Mouse (Mus musculus) neural tube, embryonic 15.5 days (tissue): Measurements from ENCODE around the gene Clic1. TPM values are rescaled to one million over a fixed set of nuclear protein-coding genes. Genes with fewer than 3 reads are reported as not detected.

Experiments used
- ATAC-seq: fragments of 200-750 bp; cut with Nextera tagmentation; 2 replicates; pipeline ENCODE4 v1.8.0; 2017; ENCODE audit warnings: mild to moderate bottlenecking, moderate TSS enrichment, moderate library complexity; ENCODE audit not compliant: low FRiP score
- H3K27ac ChIP-seq: fragments of 300-500 bp; sonication (generic); replicated peaks from 2 replicates; pipeline ENCODE4 v1.5.1; 2015; ENCODE audit warnings: mild to moderate bottlenecking, inconsistent platforms
- H3K27me3 ChIP-seq: fragments of 300-500 bp; sonication (generic); replicated peaks from 2 replicates; pipeline ENCODE4 v1.6.1; 2015; ENCODE audit warnings: inconsistent platforms
- H3K36me3 ChIP-seq: fragments of 300-500 bp; sonication (generic); 2 replicates; pipeline ENCODE4 v1.6.1; 2015; ENCODE audit warnings: inconsistent platforms
- H3K4me1 ChIP-seq: fragments of 300-500 bp; sonication (generic); 2 replicates; pipeline ENCODE4 v1.6.1; 2015; ENCODE audit warnings: inconsistent platforms
- H3K4me2 ChIP-seq: fragments of 300-500 bp; sonication (generic); 2 replicates; pipeline ENCODE4 v1.6.1; 2015; ENCODE audit warnings: inconsistent platforms, mild to moderate bottlenecking, moderate library complexity
- H3K4me3 ChIP-seq: fragments of 300-500 bp; sonication (generic); replicated peaks from 2 replicates; pipeline ENCODE4 v1.5.1; 2015; ENCODE audit warnings: mild to moderate bottlenecking, inconsistent platforms
- H3K9ac ChIP-seq: fragments of 300-500 bp; sonication (generic); replicated peaks from 2 replicates; pipeline ENCODE4 v1.6.1; 2015; ENCODE audit warnings: mild to moderate bottlenecking, inconsistent platforms
- H3K9me3 ChIP-seq: fragments of 300-500 bp; sonication (generic); replicated peaks from 2 replicates; pipeline ENCODE4 v1.6.1; 2016; ENCODE audit warnings: inconsistent platforms
- WGBS: fragments of 180-500 bp; shearing (Covaris S2); methylation state at CpG from one replicate; pipeline ENCODE4 v1.1.7; 2015; ENCODE audit warnings: mixed read lengths; 5-methylcytosine and 5-hydroxymethylcytosine counted together
- polyA plus RNA-seq: library from polyadenylated mRNA; unstranded; fragments of >200 nt; fragmentation: Nextera tagmentation; extraction: Ambion mirVana; gene quantifications from 2 replicates; pipeline ENCODE4 v1.2.1, GENCODE M21; 2015

Gene Clic1
- polyA plus RNA-seq, 1 experiment from 2014 or later = 76.6 TPM

- no peaks in the 10 kb centered on the region for H3K9me3 ChIP-seq
- H3K27me3 ChIP-seq = no peaks in the 10 kb centered on the region
- H3K27ac ChIP-seq = no peak overlapping the region
- H3K9ac ChIP-seq = no peak overlapping the region
- WGBS = 76% methylated on average over 6 of the region's 6 CpGs
- H3K4me3 ChIP-seq = no peak overlapping the region
- H3K4me2 ChIP-seq = no peak overlapping the region
- H3K36me3 ChIP-seq = peaks cover 58% of the 10 kb centered on the region
- no peak for ATAC-seq
- H3K4me1 ChIP-seq = peaks cover 4% of the 10 kb centered on the region; the same call in 1 of the 2 replicates
These were observed 53.5 kb downstream of the Clic1 start for GRCm38 (mm10) chr17:35103221-35103690.

GRCm38 (mm10) chr17:35104079-35104478, 54.3 kb downstream of the Clic1 start:
- Histone ChIP-seq H3K4me2 (no peak overlapping the region), H3K36me3 (peaks cover 51% of the 10 kb centered on the region), H3K9ac (no peak overlapping the region), H3K9me3 (no peaks in the 10 kb centered on the region), H3K4me3 (no peak overlapping the region), H3K27ac (no peak overlapping the region), H3K27me3 (no peaks in the 10 kb centered on the region), H3K4me1 (peaks cover 4% of the 10 kb centered on the region; the same call in 1 of the 2 replicates)
- 96% methylated on average over 7 of the region's 7 CpGs for whole genome bisulfite sequencing
- ATAC-seq = no peak

GRCm38 (mm10) chr17:35104754-35105153, 55.0 kb downstream of the Clic1 start:
- Histone ChIP-seq H3K27me3 (no peaks in the 10 kb centered on the region), H3K36me3 (peaks cover 44% of the 10 kb centered on the region), H3K27ac (no peak overlapping the region), H3K4me2 (no peak overlapping the region), H3K4me3 (no peak overlapping the region), H3K4me1 (peaks cover 4% of the 10 kb centered on the region; the same call in 1 of the 2 replicates), H3K9ac (no peak overlapping the region), H3K9me3 (no peaks in the 10 kb centered on the region)
- ATAC-seq = no peak
- WGBS = 80% methylated on average over 6 of the region's 6 CpGs

- Histone ChIP-seq H3K4me2 (peak overlapping the region; percentile 31), H3K4me1 (peaks cover 4% of the 10 kb centered on the region; the same call in 1 of the 2 replicates), H3K9ac (no peak overlapping the region), H3K4me3 (no peak overlapping the region), H3K27ac (no peak overlapping the region), H3K36me3 (peaks cover 34% of the 10 kb centered on the region), H3K27me3 (no peaks in the 10 kb centered on the region), H3K9me3 (no peaks in the 10 kb centered on the region)
- WGBS = 25% methylated on average over 13 of the region's 13 CpGs
- ATAC-seq = no peak
These were observed 56.1 kb downstream of the Clic1 start for GRCm38 (mm10) chr17:35105740-35106389.

- no peak overlapping the region for H3K4me2 ChIP-seq
- no peaks in the 10 kb centered on the region for H3K27me3 ChIP-seq
- H3K4me3 ChIP-seq = no peak overlapping the region
- no peaks in the 10 kb centered on the region for H3K9me3 ChIP-seq
- no peak overlapping the region for H3K9ac ChIP-seq
- peaks cover 28% of the 10 kb centered on the region for H3K36me3 ChIP-seq
- WGBS = 72% methylated on average over 3 of the region's 3 CpGs
- ATAC-seq = no peak
- peaks cover 4% of the 10 kb centered on the region; the same call in 1 of the 2 replicates for H3K4me1 ChIP-seq
- no peak overlapping the region for H3K27ac ChIP-seq
These were observed 56.8 kb downstream of the Clic1 start for GRCm38 (mm10) chr17:35106522-35106921.

- Histone ChIP-seq H3K27me3 (no peaks in the 10 kb centered on the region), H3K4me1 (peaks cover 4% of the 10 kb centered on the region; the same call in 1 of the 2 replicates), H3K27ac (no peak within 1 kb of the TSS), H3K9ac (no peak within 1 kb of the TSS), H3K9me3 (no peaks in the 10 kb centered on the region), H3K36me3 (peaks cover 13% of the 10 kb centered on the region; the same call in 1 of the 2 replicates), H3K4me3 (no peak within 1 kb of the TSS), H3K4me2 (no peak within 1 kb of the TSS)
- ATAC-seq = no peak
- 79% methylated on average over 6 of the region's 6 CpGs for WGBS
These were observed 58.3 kb downstream of the Clic1 start, which contains the start of gene Ly6g5c for GRCm38 (mm10) chr17:35108097-35108496. Gene Ly6g5c (plus strand): TSS chr17:35108279.

Other genes starting within 250 kb of the Clic1 start
- not detected in 2 replicates for gene Cyp21a1, start 245.4 kb upstream of the Clic1 start, polyA plus RNA-seq
- gene Stk19, start 213.0 kb upstream of the Clic1 start, polyA plus RNA-seq = 40.0 and 41.6 TPM in 2 replicates
- gene Dxo, start 212.9 kb upstream of the Clic1 start, polyA plus RNA-seq = 58.9 and 64.8 TPM in 2 replicates
- gene Skiv2l, start 199.8 kb upstream of the Clic1 start, polyA plus RNA-seq = 56.6 and 57.4 TPM in 2 replicates
- gene Nelfe, start 199.6 kb upstream of the Clic1 start, polyA plus RNA-seq = 77.4 and 77.8 TPM in 2 replicates
- gene Cfb, start 187.4 kb upstream of the Clic1 start, polyA plus RNA-seq = 2.4 and 5.9 TPM in 2 replicates
- gene Zbtb12, start 170.5 kb upstream of the Clic1 start, polyA plus RNA-seq = 9.6 and 10.6 TPM in 2 replicates
- gene Gm20547, start 167.9 kb upstream of the Clic1 start, polyA plus RNA-seq = not detected in 2 replicates
- 1.7 and 4.0 TPM in 2 replicates for gene C2, start 151.7 kb upstream of the Clic1 start, polyA plus RNA-seq
- 80.4 and 81.2 TPM in 2 replicates for gene Ehmt2, start 151.5 kb upstream of the Clic1 start, polyA plus RNA-seq
- 4.1 TPM in 1 of 2 replicates, not detected in the other for gene Slc44a4, start 135.5 kb upstream of the Clic1 start, polyA plus RNA-seq
- 39.1 and 43.5 TPM in 2 replicates for gene Neu1, start 118.7 kb upstream of the Clic1 start, polyA plus RNA-seq
- gene Hspa1b, start 90.7 kb upstream of the Clic1 start, polyA plus RNA-seq = 0.54 and 0.84 TPM in 2 replicates
- gene Gm20481, start 80.1 kb upstream of the Clic1 start, polyA plus RNA-seq = not detected in 2 replicates
- gene Hspa1a, start 77.8 kb upstream of the Clic1 start, polyA plus RNA-seq = 12.8 and 13.2 TPM in 2 replicates
- gene Hspa1l, start 77.3 kb upstream of the Clic1 start, polyA plus RNA-seq = 1.4 and 1.5 TPM in 2 replicates
- 97.9 and 120 TPM in 2 replicates for gene Lsm2, start 68.1 kb upstream of the Clic1 start, polyA plus RNA-seq
- 57.8 and 83.6 TPM in 2 replicates for gene Vars, start 49.0 kb upstream of the Clic1 start, polyA plus RNA-seq
- 0.19 and 0.34 TPM in 2 replicates for gene Vwa7, start 33.4 kb upstream of the Clic1 start, polyA plus RNA-seq
- 1.8 and 6.2 TPM in 2 replicates for gene Sapcd1, start 21.9 kb upstream of the Clic1 start, polyA plus RNA-seq
- gene Msh5, start 3.2 kb upstream of the Clic1 start, polyA plus RNA-seq = 2.0 and 3.3 TPM in 2 replicates
- 244 and 261 TPM in 2 replicates for gene Ddah2, start 9.1 kb downstream of the Clic1 start, polyA plus RNA-seq
- gene Ly6g6c, start 15.4 kb downstream of the Clic1 start, polyA plus RNA-seq = 0.19 TPM in 1 of 2 replicates, not detected in the other
- 0.17 and 0.24 TPM in 2 replicates for gene Mpig6b, start 16.2 kb downstream of the Clic1 start, polyA plus RNA-seq
- 0.65 and 1.3 TPM in 2 replicates for gene Ly6g6e, start 26.9 kb downstream of the Clic1 start, polyA plus RNA-seq
- 0.74 and 2.8 TPM in 2 replicates for gene Ly6g6d, start 28.1 kb downstream of the Clic1 start, polyA plus RNA-seq
- 0.32 TPM in 1 of 2 replicates, not detected in the other for gene Ly6g6f, start 35.6 kb downstream of the Clic1 start, polyA plus RNA-seq
- gene Abhd16a, start 39.3 kb downstream of the Clic1 start, polyA plus RNA-seq = 110 TPM in 2 replicates
- not detected in 2 replicates for gene Ly6g5c, start 58.3 kb downstream of the Clic1 start, polyA plus RNA-seq
- gene Ly6g5b, start 65.5 kb downstream of the Clic1 start, polyA plus RNA-seq = 1.0 and 1.5 TPM in 2 replicates
- gene Gpank1, start 71.5 kb downstream of the Clic1 start, polyA plus RNA-seq = 22.4 and 22.8 TPM in 2 replicates
- 312 and 350 TPM in 2 replicates for gene Csnk2b, start 72.1 kb downstream of the Clic1 start, polyA plus RNA-seq
- 9.5 and 10.6 TPM in 2 replicates for gene D17H6S53E, start 76.4 kb downstream of the Clic1 start, polyA plus RNA-seq
- 0.20 and 0.84 TPM in 2 replicates for gene Apom, start 82.1 kb downstream of the Clic1 start, polyA plus RNA-seq
- gene Bag6, start 85.2 kb downstream of the Clic1 start, polyA plus RNA-seq = 54.7 and 62.7 TPM in 2 replicates
- gene Prrc2a, start 114.9 kb downstream of the Clic1 start, polyA plus RNA-seq = 155 TPM in 2 replicates
- gene Aif1, start 126.1 kb downstream of the Clic1 start, polyA plus RNA-seq = 12.1 and 12.3 TPM in 2 replicates
- gene Lst1, start 138.5 kb downstream of the Clic1 start, polyA plus RNA-seq = 8.3 and 12.1 TPM in 2 replicates
- gene Ltb, start 144.5 kb downstream of the Clic1 start, polyA plus RNA-seq = 0.63 and 7.3 TPM in 2 replicates
- 0.09 and 0.28 TPM in 2 replicates for gene Tnf, start 152.0 kb downstream of the Clic1 start, polyA plus RNA-seq
- 0.75 and 0.77 TPM in 2 replicates for gene Lta, start 155.4 kb downstream of the Clic1 start, polyA plus RNA-seq
- 0.40 TPM in 1 of 2 replicates, not detected in the other for gene Gm16181, start 170.9 kb downstream of the Clic1 start, polyA plus RNA-seq
- 116 and 126 TPM in 2 replicates for gene Atp6v1g2, start 183.7 kb downstream of the Clic1 start, polyA plus RNA-seq
- 11.2 and 12.1 TPM in 2 replicates for gene Nfkbil1, start 185.8 kb downstream of the Clic1 start, polyA plus RNA-seq
- 334 and 376 TPM in 2 replicates for gene Ddx39b, start 191.8 kb downstream of the Clic1 start, polyA plus RNA-seq
- gene H2-D1, start 212.8 kb downstream of the Clic1 start, polyA plus RNA-seq = 143 and 196 TPM in 2 replicates